ENCODE assay signal across 8 mouse cellular contexts in genomic region chr17:26424973-26425735, GRCm38 (mm10). TPM values are rescaled to one million over a fixed set of nuclear protein-coding genes. Genes with fewer than 3 reads are reported as not detected.
DNase-seq lines count a peak whose midpoint lies in the region; ATAC-seq and TF ChIP-seq lines count a peak whose summit lies in the region.

No protein-coding gene starts in this region.

- ATAC-seq in lung, embryonic 14.5 days (ENCODE audit: insufficient read depth) = no peak

- H3K9me3 ChIP-seq in lung, embryonic 14.5 days (ENCODE audit: low read depth, low read length) = no peaks in the 10 kb centered on the region

- H3K9ac ChIP-seq in lung, embryonic 14.5 days = no peak overlapping the region

- no peak overlapping the region for H3K4me2 ChIP-seq in lung, embryonic 14.5 days

- H3K36me3 ChIP-seq in lung, embryonic 14.5 days (ENCODE audit: insufficient read depth) = no peaks in the 10 kb centered on the region

- 42% methylated on average over 13 of the region's 13 CpGs for WGBS in lung, embryonic 14.5 days

- no peaks in the 10 kb centered on the region for H3K27me3 ChIP-seq in lung, embryonic 14.5 days (ENCODE audit: insufficient read depth, low read length)

- peak; percentile 44 to 54 for DNase-seq in frontal cortex, postnatal 10 days (ENCODE audit: low spot score in 2 of 2)
- no peak for DNase-seq in frontal cortex, postnatal 14 days (ENCODE audit: low spot score in 2 of 2)
- DNase-seq in NIH3T3 (ENCODE audit: low read depth) = peak; percentile 26
- DNase-seq in gastrocnemius, adult 18-20 months (ENCODE audit: low spot score) = peak; percentile 72
- DNase-seq in heart, postnatal 4 days = peak; percentile 93
- DNase-seq in lung, embryonic 14.5 days = peak; percentile 74
- DNase-seq in urinary bladder, postnatal 4 days (ENCODE audit: low spot score in 2 of 2) = peak; percentile 70 to 78
- no peak for DNase-seq in embryo, embryonic 9.5 days (ENCODE audit: extremely low spot score)

- H3K27ac ChIP-seq in lung, embryonic 14.5 days (ENCODE audit: low read depth) = peak overlapping the region; percentile 87; the same call in 1 of the 2 replicates

- no peak for TF ChIP-seq CTCF in lung, embryonic 14.5 days (IDR thresholded peaks at IDR 0.05; ENCODE audit: low read depth)

- H3K4me3 ChIP-seq in lung, embryonic 14.5 days (ENCODE audit: low read depth, low read length) = no peak overlapping the region

- H3K4me1 ChIP-seq in lung, embryonic 14.5 days (ENCODE audit: insufficient read depth) = peaks cover 5% of the 10 kb centered on the region; the same call in 1 of the 2 replicates

RNA-seq across cellular contexts. Expression of gene Neurl1b, which starts 10.5 kb away (rescaled TPM):
- 1 to 10 TPM; 2.6 to 3.0 TPM for total RNA-seq in gastrocnemius, adult 18-20 months (2021)
- total RNA-seq in heart, postnatal 4 days (2021) = 10 to 100 TPM; 81.4 to 87.9 TPM
- polyA plus RNA-seq in lung, embryonic 14.5 days (2014; fragmentation: Nextera tagmentation; extraction: Ambion mirVana) = 1.9 and 2.1 TPM in 2 replicates

Comparison
In these comparisons a context has a peak if more than half of its experiments do, and no peak if none do; other contexts are left out.
1. DNase-seq: peak in frontal cortex, postnatal 10 days (2 of 2), NIH3T3 (single experiment), gastrocnemius, adult 18-20 months (single experiment), heart, postnatal 4 days (single experiment), lung, embryonic 14.5 days (single experiment) and urinary bladder, postnatal 4 days (2 of 2); none in frontal cortex, postnatal 14 days (0 of 2) and embryo, embryonic 9.5 days (single experiment).
2. RNA of gene Neurl1b, which starts 10.5 kb away (total RNA-seq): 81.4 to 87.9 TPM in heart, postnatal 4 days; 2.6 to 3.0 TPM in gastrocnemius, adult 18-20 months; every median in the first group is over 10 times any median in the second.